Comparison of ENCODE assay signal across 8 mouse cellular contexts in genomic region chr1:151705723-151706396, GRCm38 (mm10). TPM values are rescaled to one million over a fixed set of nuclear protein-coding genes. Genes with fewer than 3 reads are reported as not detected.
A peak's percentile ranks its signal among the peaks of the same experiment; 100 is the strongest.
DNase-seq lines count a peak whose midpoint lies in the region; ATAC-seq and TF ChIP-seq lines count a peak whose summit lies in the region.

No protein-coding gene starts in this region.

- no peak overlapping the region for H3K9ac ChIP-seq in MEL (ENCODE audit: control insufficient read depth, low read depth, low read length, poor library complexity, severe bottlenecking)
- no peak overlapping the region for H3K9ac ChIP-seq in forebrain, embryonic 15.5 days (replicated peaks)
- H3K9ac ChIP-seq in liver, postnatal 0 days (replicated peaks) = no peak overlapping the region
- no peak overlapping the region for H3K9ac ChIP-seq in neural tube, embryonic 15.5 days (replicated peaks)

- H3K27me3 ChIP-seq in MEL (ENCODE audit: control insufficient read depth in 1 of 2, insufficient read depth in 2 of 2, low read length in 2 of 2) = no peaks in the 10 kb centered on the region
- no peaks in the 10 kb centered on the region for H3K27me3 ChIP-seq in forebrain, embryonic 15.5 days
- H3K27me3 ChIP-seq in liver, postnatal 0 days (ENCODE audit: insufficient read depth, low read length) = no peaks in the 10 kb centered on the region
- no peaks in the 10 kb centered on the region for H3K27me3 ChIP-seq in neural tube, embryonic 15.5 days (replicated peaks)

- peak; percentile 79 for TF ChIP-seq RAD21 in MEL (IDR thresholded peaks at IDR 0.05; ENCODE audit: low read depth, low read length)

- H3K4me2 ChIP-seq in forebrain, embryonic 15.5 days (replicated peaks) = 0 out of 2 replicates have a peak overlapping the region, but pooled peaks have one; percentile 4
- H3K4me2 ChIP-seq in liver, postnatal 0 days (ENCODE audit: low read depth, low read length) = no peak overlapping the region
- peak overlapping the region; percentile 17; the same call in 1 of the 2 replicates for H3K4me2 ChIP-seq in neural tube, embryonic 15.5 days

- H3K27ac ChIP-seq in MEL (ENCODE audit: control insufficient read depth, low read depth, low read length) = no peak overlapping the region
- no peak overlapping the region for H3K27ac ChIP-seq in forebrain, embryonic 15.5 days (replicated peaks)
- no peak overlapping the region for H3K27ac ChIP-seq in liver, postnatal 0 days (ENCODE audit: low read depth)
- H3K27ac ChIP-seq in neural tube, embryonic 15.5 days (replicated peaks) = no peak overlapping the region

- ATAC-seq in forebrain, embryonic 15.5 days (replicated peaks) = peak; percentile 87
- ATAC-seq in liver, postnatal 0 days = peak; percentile 64
- ATAC-seq in neural tube, embryonic 15.5 days (ENCODE audit: low FRiP score) = peak; percentile 77

- H3K4me3 ChIP-seq in MEL (ENCODE audit: control insufficient read depth in 1 of 2, insufficient read depth in 1 of 2, low read depth in 2 of 2, low read length in 2 of 2) = no peak overlapping the region
- H3K4me3 ChIP-seq in forebrain, embryonic 15.5 days = no peak overlapping the region
- H3K4me3 ChIP-seq in liver, postnatal 0 days (ENCODE audit: low read depth, low read length) = no peak overlapping the region
- H3K4me3 ChIP-seq in neural tube, embryonic 15.5 days (replicated peaks) = no peak overlapping the region

- no peaks in the 10 kb centered on the region for H3K9me3 ChIP-seq in MEL (replicated peaks; ENCODE audit: insufficient read depth, low read length)
- no peaks in the 10 kb centered on the region for H3K9me3 ChIP-seq in forebrain, embryonic 15.5 days
- no peaks in the 10 kb centered on the region for H3K9me3 ChIP-seq in liver, postnatal 0 days (ENCODE audit: low read length)
- H3K9me3 ChIP-seq in neural tube, embryonic 15.5 days (replicated peaks) = no peaks in the 10 kb centered on the region

- TF ChIP-seq POLR2A in MEL (IDR thresholded peaks at IDR 0.05; ENCODE audit: control insufficient read depth in 1 of 2, insufficient read depth in 1 of 2, low read depth in 1 of 2, low read length in 2 of 2, poor library complexity in 1 of 2) = no peak

- 34% methylated on average over 11 of the region's 11 CpGs for WGBS in forebrain, embryonic 15.5 days
- WGBS in liver, postnatal 0 days (ENCODE audit: insufficient replicate concordance) = 38% methylated on average over 11 of the region's 11 CpGs
- WGBS in neural tube, embryonic 15.5 days = 38% methylated on average over 11 of the region's 11 CpGs

- no peaks in the 10 kb centered on the region for H3K79me2 ChIP-seq in MEL (ENCODE audit: control insufficient read depth, insufficient read depth, low read length, poor library complexity)

- peak; percentile 82 for DNase-seq in MEL (ENCODE audit: low read depth, low spot score)
- peak; percentile 47 for DNase-seq in cerebellum, adult 11-12 months
- peak; percentile 81 to 93 for DNase-seq in heart, postnatal 14 days
- DNase-seq in kidney, postnatal 4 days = peak; percentile 78 to 85
- DNase-seq in liver, postnatal 0 days = peak; percentile 81
- peak; percentile 86 for DNase-seq in testis, postnatal 10 days (ENCODE audit: low spot score)

- peaks cover 0 to 5% of the 10 kb centered on the region in 2 experiments; a peak in 2 of 4 replicates for H3K4me1 ChIP-seq in MEL (ENCODE audit: control insufficient read depth in 1 of 2, insufficient read depth in 2 of 2, low read length in 2 of 2)
- H3K4me1 ChIP-seq in forebrain, embryonic 15.5 days = 0 out of 2 replicates have a peak, but pooled peaks cover 3% of the 10 kb centered on the region
- H3K4me1 ChIP-seq in liver, postnatal 0 days (ENCODE audit: insufficient read depth) = peaks cover 8% of the 10 kb centered on the region
- H3K4me1 ChIP-seq in neural tube, embryonic 15.5 days = peaks cover 15% of the 10 kb centered on the region

- TF ChIP-seq EP300 in MEL (IDR thresholded peaks at IDR 0.05; ENCODE audit: low read depth in 1 of 2, low read length in 2 of 2) = no peak
- no peak for TF ChIP-seq EP300 in liver, postnatal 0 days (IDR thresholded peaks at IDR 0.05; ENCODE audit: low read depth)

- intact Hi-C loops in heart, postnatal 14 days (cut with DNase I) = loop anchor here (1.0 to 5.0 kb wide), 3 partner anchors 74 to 214 kb away; no protein-coding TSS in a partner anchor

- H3K36me3 ChIP-seq in MEL (ENCODE audit: control insufficient read depth in 1 of 2, insufficient read depth in 2 of 2, low read length in 2 of 2) = no peaks in the 10 kb centered on the region; a peak in 3 of 4 replicates
- H3K36me3 ChIP-seq in forebrain, embryonic 15.5 days = no peaks in the 10 kb centered on the region
- peaks cover 11% of the 10 kb centered on the region; the same call in 1 of the 2 replicates for H3K36me3 ChIP-seq in liver, postnatal 0 days (replicated peaks; ENCODE audit: insufficient read depth, low read length)
- no peaks in the 10 kb centered on the region for H3K36me3 ChIP-seq in neural tube, embryonic 15.5 days

- peak; percentile 50 to 90 (median 70) for TF ChIP-seq CTCF in MEL (IDR thresholded peaks at IDR 0.05 in 2 of 3, conservative IDR thresholded peaks at IDR 0.05 in 1 of 3; ENCODE audit: control insufficient read depth in 1 of 3, insufficient read depth in 1 of 3, low read depth in 2 of 3, low read length in 3 of 3, poor library complexity in 1 of 3, severe bottlenecking in 1 of 3)
- TF ChIP-seq CTCF in liver, postnatal 0 days (IDR thresholded peaks at IDR 0.05; ENCODE audit: low read depth) = peak; percentile 98

TF ChIP-seq in MEL, 35 proteins besides CTCF, POLR2A, EP300 and RAD21:
- TF ChIP-seq TAL1 (IDR thresholded peaks at IDR 0.05; ENCODE audit: low read length) (no peak), JUND (IDR thresholded peaks at IDR 0.05; ENCODE audit: low read depth, low read length) (no peak), MAX (IDR thresholded peaks at IDR 0.05; ENCODE audit: low read length) (no peak), SMC3 (IDR thresholded peaks at IDR 0.05; ENCODE audit: low read depth, low read length) (peak; percentile 76), CHD1 (IDR thresholded peaks at IDR 0.05; ENCODE audit: low read depth, low read length) (no peak), ZC3H11A (IDR thresholded peaks at IDR 0.05; ENCODE audit: low read depth, low read length) (peak; percentile 79), ETS1 (IDR thresholded peaks at IDR 0.05; ENCODE audit: low read depth, low read length) (no peak), CHD2 (IDR thresholded peaks at IDR 0.05; ENCODE audit: low read length) (no peak), SIN3A (IDR thresholded peaks at IDR 0.05; ENCODE audit: low read length) (peak; percentile 24; the same call in 1 of the 2 replicates), E2F4 (IDR thresholded peaks at IDR 0.05; ENCODE audit: borderline replicate concordance, low read depth, low read length) (no peak), BHLHE40 (IDR thresholded peaks at IDR 0.05; ENCODE audit: borderline replicate concordance, low read depth, low read length) (no peak)

RNA-seq across cellular contexts. Expression of gene Edem3, which starts 49.3 kb away (rescaled TPM):
- total RNA-seq in MEL (2012; rRNA removed) = 13.4 and 15.6 TPM in 2 replicates
- 10 to 100 TPM in 1 of 2 experiments, not detected in 1; 11.6 TPM for polyA plus RNA-seq in MEL (2012; ENCODE audit: insufficient read depth in 1 of 2, insufficient read length in 2 of 2, low read depth in 1 of 2, low replicate concordance in 2 of 2, missing spikeins in 1 of 2)
- polyA plus RNA-seq in forebrain, embryonic 15.5 days (2015; fragmentation: Nextera tagmentation; extraction: Ambion mirVana) = 17.4 and 19.2 TPM in 2 replicates
- 10 to 100 TPM; 23.4 to 24.9 TPM for total RNA-seq in heart, postnatal 14 days (2021)
- polyA plus RNA-seq in liver, postnatal 0 days (2015; fragmentation: Nextera tagmentation; extraction: Ambion mirVana) = 3.7 and 5.2 TPM in 2 replicates
- 15.2 and 16.9 TPM in 2 replicates for polyA plus RNA-seq in neural tube, embryonic 15.5 days (2015; fragmentation: Nextera tagmentation; extraction: Ambion mirVana)
